Mouse (Mus musculus): ENCODE results near the gene Rreb1. TPM values are rescaled to one million over a fixed set of nuclear protein-coding genes. Genes with fewer than 3 reads are reported as not detected.

Gene Rreb1
- polyA plus RNA-seq, 1 experiment = 31.5 TPM

- no peaks in the 10 kb centered on the region for H3K36me3 ChIP-seq (ENCODE audit: control insufficient read depth, insufficient read depth, low read length, poor library complexity, severe bottlenecking)
- no peak overlapping the region for H3K4me3 ChIP-seq (ENCODE audit: low read depth, low read length)
- no peak overlapping the region for H3K9ac ChIP-seq (ENCODE audit: low read depth, poor library complexity, severe bottlenecking)
- H3K27me3 ChIP-seq (ENCODE audit: control insufficient read depth, insufficient read depth, low read length, poor library complexity, severe bottlenecking) = no peaks in the 10 kb centered on the region
- TF ChIP-seq POLR2A (IDR thresholded peaks at IDR 0.05; ENCODE audit: insufficient read depth, low read length) = no peak
- no peak for TF ChIP-seq CTCF (IDR thresholded peaks at IDR 0.05; ENCODE audit: low read depth, low read length)
- no peak for TF ChIP-seq EP300 (IDR thresholded peaks at IDR 0.05; ENCODE audit: insufficient read depth, low read depth, low read length)
- H3K27ac ChIP-seq (ENCODE audit: insufficient read depth, low read length) = no peak overlapping the region
- peaks cover 6% of the 10 kb centered on the region for H3K4me1 ChIP-seq (ENCODE audit: control insufficient read depth, insufficient read depth, low read length)
- no peaks in the 10 kb centered on the region for H3K9me3 ChIP-seq (replicated peaks; ENCODE audit: control insufficient read depth, insufficient read depth, low read length, poor library complexity, severe bottlenecking)
These were observed 88.1 kb downstream of the Rreb1 start for GRCm38 (mm10) chr13:37866296-37866695.

DNA sequence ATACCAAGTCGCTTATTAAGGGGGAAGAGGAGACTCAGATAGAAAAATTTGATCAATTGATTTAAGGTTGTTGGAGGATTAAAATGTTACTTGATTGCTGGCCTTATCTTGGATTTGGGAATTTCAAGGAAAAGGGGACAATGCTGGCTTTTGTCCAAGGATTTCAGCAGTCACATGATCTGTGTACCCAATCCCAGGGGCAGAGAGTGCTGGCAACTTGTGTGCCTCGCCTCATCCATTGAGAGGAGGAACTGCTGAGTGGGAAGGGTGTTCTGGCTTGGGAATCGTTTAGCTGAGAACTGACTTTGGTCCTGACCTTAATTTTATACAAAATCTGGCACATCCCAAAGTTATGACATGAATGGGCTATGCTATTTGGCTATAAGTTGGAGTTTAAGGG, 88.6 kb downstream of the Rreb1 start:
- no peaks in the 10 kb centered on the region for H3K27me3 ChIP-seq (ENCODE audit: control insufficient read depth, insufficient read depth, low read length, poor library complexity, severe bottlenecking)
- peaks cover 6% of the 10 kb centered on the region for H3K4me1 ChIP-seq (ENCODE audit: control insufficient read depth, insufficient read depth, low read length)
- no peak overlapping the region for H3K9ac ChIP-seq (ENCODE audit: low read depth, poor library complexity, severe bottlenecking)
- no peak overlapping the region for H3K27ac ChIP-seq (ENCODE audit: insufficient read depth, low read length)
- TF ChIP-seq EP300 (IDR thresholded peaks at IDR 0.05; ENCODE audit: insufficient read depth, low read depth, low read length) (no peak), CTCF (IDR thresholded peaks at IDR 0.05; ENCODE audit: low read depth, low read length) (no peak), POLR2A (IDR thresholded peaks at IDR 0.05; ENCODE audit: insufficient read depth, low read length) (no peak)
- no peaks in the 10 kb centered on the region for H3K9me3 ChIP-seq (replicated peaks; ENCODE audit: control insufficient read depth, insufficient read depth, low read length, poor library complexity, severe bottlenecking)
- no peak overlapping the region for H3K4me3 ChIP-seq (ENCODE audit: low read depth, low read length)
- no peaks in the 10 kb centered on the region for H3K36me3 ChIP-seq (ENCODE audit: control insufficient read depth, insufficient read depth, low read length, poor library complexity, severe bottlenecking)

DNA sequence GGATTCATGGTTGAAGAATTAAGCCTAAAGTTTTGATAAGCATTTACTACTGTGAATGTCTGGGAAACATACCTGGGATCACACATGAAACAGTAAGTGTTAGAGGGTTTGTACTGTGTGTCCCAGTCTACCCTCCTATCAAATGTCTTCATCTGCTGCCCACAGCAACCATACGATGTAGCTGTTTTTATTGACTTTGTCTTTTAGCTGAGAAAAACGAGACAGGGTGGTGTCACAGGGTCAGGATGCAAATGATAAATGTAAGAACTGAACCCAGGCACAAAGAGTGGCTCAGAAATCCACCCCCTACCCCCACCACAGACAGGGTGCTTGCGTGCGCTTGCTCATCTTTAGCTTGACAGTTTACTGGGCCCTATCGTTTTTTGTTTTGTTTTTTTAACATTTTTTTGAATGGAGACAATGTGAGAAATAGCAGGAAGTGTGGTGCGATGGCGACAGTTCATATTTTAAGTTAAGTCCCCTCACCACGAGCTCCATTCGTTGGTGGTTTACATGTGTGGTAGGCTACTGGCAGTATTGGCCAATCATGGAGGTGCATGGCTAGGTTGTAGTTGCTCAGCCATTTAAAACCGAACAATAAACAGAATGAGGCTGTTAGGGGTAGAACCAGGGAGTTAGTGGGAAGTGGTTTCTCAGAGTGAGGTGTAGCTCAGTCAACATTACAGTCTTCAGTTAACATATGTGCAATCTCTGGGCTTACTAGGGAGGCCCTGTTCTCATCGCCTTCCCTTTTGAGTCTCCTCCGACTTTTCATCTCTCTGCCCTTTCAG, 92.1 kb downstream of the Rreb1 start:
- peaks cover 7% of the 10 kb centered on the region for H3K4me1 ChIP-seq (ENCODE audit: control insufficient read depth, insufficient read depth, low read length)
- no peaks in the 10 kb centered on the region for H3K36me3 ChIP-seq (ENCODE audit: control insufficient read depth, insufficient read depth, low read length, poor library complexity, severe bottlenecking)
- TF ChIP-seq CTCF (IDR thresholded peaks at IDR 0.05; ENCODE audit: low read depth, low read length) = no peak
- TF ChIP-seq EP300 (IDR thresholded peaks at IDR 0.05; ENCODE audit: insufficient read depth, low read depth, low read length) = no peak
- TF ChIP-seq POLR2A (IDR thresholded peaks at IDR 0.05; ENCODE audit: insufficient read depth, low read length) = no peak
- no peak overlapping the region for H3K27ac ChIP-seq (ENCODE audit: insufficient read depth, low read length)
- no peaks in the 10 kb centered on the region for H3K9me3 ChIP-seq (replicated peaks; ENCODE audit: control insufficient read depth, insufficient read depth, low read length, poor library complexity, severe bottlenecking)
- no peak overlapping the region for H3K9ac ChIP-seq (ENCODE audit: low read depth, poor library complexity, severe bottlenecking)
- no peak overlapping the region for H3K4me3 ChIP-seq (ENCODE audit: low read depth, low read length)
- H3K27me3 ChIP-seq (ENCODE audit: control insufficient read depth, insufficient read depth, low read length, poor library complexity, severe bottlenecking) = no peaks in the 10 kb centered on the region

DNA sequence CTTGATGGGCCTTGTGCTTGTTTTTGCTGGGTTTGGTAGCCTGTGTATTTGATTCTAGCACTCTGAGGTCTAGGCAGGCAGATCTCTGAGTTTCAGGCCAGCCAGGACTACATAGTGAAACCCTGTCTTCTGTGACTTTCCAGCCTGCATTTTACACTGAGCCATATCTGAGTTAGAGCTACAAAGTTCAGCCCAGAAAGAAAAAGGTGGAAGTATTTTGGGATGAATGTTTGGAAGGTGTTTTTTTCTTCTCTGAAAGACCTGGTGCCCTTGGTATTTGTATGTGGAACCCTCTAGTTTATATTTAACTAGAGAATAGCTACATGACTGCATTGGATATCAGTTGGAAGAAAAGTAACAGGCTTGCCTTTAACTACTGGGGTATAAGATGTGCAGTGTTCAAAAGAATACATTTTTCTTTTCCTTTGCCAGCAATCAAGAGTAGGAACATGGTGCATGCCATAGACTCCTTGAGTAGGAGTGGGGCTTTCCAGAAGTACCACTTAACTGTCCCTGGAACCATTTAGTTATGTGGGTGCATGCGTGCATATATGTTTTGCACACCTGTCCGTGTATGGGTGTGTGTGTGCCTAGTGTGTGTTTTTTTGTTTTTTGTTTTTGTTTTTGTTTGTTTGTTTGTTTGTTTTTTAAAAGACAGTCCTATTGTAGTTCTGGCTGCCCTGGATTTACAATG, 94.1 kb downstream of the Rreb1 start:
- H3K27me3 ChIP-seq (ENCODE audit: control insufficient read depth, insufficient read depth, low read length, poor library complexity, severe bottlenecking) = no peaks in the 10 kb centered on the region
- peaks cover 4% of the 10 kb centered on the region for H3K4me1 ChIP-seq (ENCODE audit: control insufficient read depth, insufficient read depth, low read length)
- H3K9me3 ChIP-seq (replicated peaks; ENCODE audit: control insufficient read depth, insufficient read depth, low read length, poor library complexity, severe bottlenecking) = no peaks in the 10 kb centered on the region
- H3K36me3 ChIP-seq (ENCODE audit: control insufficient read depth, insufficient read depth, low read length, poor library complexity, severe bottlenecking) = no peaks in the 10 kb centered on the region
- H3K9ac ChIP-seq (ENCODE audit: low read depth, poor library complexity, severe bottlenecking) = no peak overlapping the region
- no peak for TF ChIP-seq POLR2A (IDR thresholded peaks at IDR 0.05; ENCODE audit: insufficient read depth, low read length)
- TF ChIP-seq EP300 (IDR thresholded peaks at IDR 0.05; ENCODE audit: insufficient read depth, low read depth, low read length) = no peak
- no peak for TF ChIP-seq CTCF (IDR thresholded peaks at IDR 0.05; ENCODE audit: low read depth, low read length)
- no peak overlapping the region for H3K4me3 ChIP-seq (ENCODE audit: low read depth, low read length)
- H3K27ac ChIP-seq (ENCODE audit: insufficient read depth, low read length) = no peak overlapping the region

GRCm38 (mm10) chr13:37873125-37873891, 95.1 kb downstream of the Rreb1 start:
- Histone ChIP-seq H3K27me3 (ENCODE audit: control insufficient read depth, insufficient read depth, low read length, poor library complexity, severe bottlenecking) (no peaks in the 10 kb centered on the region), H3K9me3 (replicated peaks; ENCODE audit: control insufficient read depth, insufficient read depth, low read length, poor library complexity, severe bottlenecking) (no peaks in the 10 kb centered on the region), H3K4me3 (ENCODE audit: low read depth, low read length) (no peak overlapping the region), H3K27ac (ENCODE audit: insufficient read depth, low read length) (no peak overlapping the region), H3K9ac (ENCODE audit: low read depth, poor library complexity, severe bottlenecking) (no peak overlapping the region), H3K36me3 (ENCODE audit: control insufficient read depth, insufficient read depth, low read length, poor library complexity, severe bottlenecking) (no peaks in the 10 kb centered on the region), H3K4me1 (ENCODE audit: control insufficient read depth, insufficient read depth, low read length) (peaks cover 4% of the 10 kb centered on the region)
- no peak for TF ChIP-seq POLR2A (IDR thresholded peaks at IDR 0.05; ENCODE audit: insufficient read depth, low read length)
- TF ChIP-seq EP300 (IDR thresholded peaks at IDR 0.05; ENCODE audit: insufficient read depth, low read depth, low read length) = no peak
- TF ChIP-seq CTCF (IDR thresholded peaks at IDR 0.05; ENCODE audit: low read depth, low read length) = no peak

Data from ES-Bruce4 (cell line).